Mouse (Mus musculus): ENCODE results near the gene Gpkow. TPM values are rescaled to one million over a fixed set of nuclear protein-coding genes. Genes with fewer than 3 reads are reported as not detected.
"Not testable (repeated sequence)": the region's sequence is repeated elsewhere in the genome, so short reads cannot be mapped to it uniquely, and the experiment has no call there.

Gene Gpkow
- polyA plus RNA-seq, 1 experiment from 2014 or later = 37.9 TPM

GRCm38 (mm10) chrX:7750432-7751116, 53.6 kb downstream of the Gpkow start, which contains the start of gene Ccdc120:
Gene Ccdc120, minus strand, starts transcription at chrX:7750905.
- Histone ChIP-seq H3K27ac (replicated peaks) (no peak within 1 kb of the TSS), H3K9me3 (replicated peaks) (no peaks in the 10 kb centered on the region), H3K9ac (peak within 1 kb of the TSS; percentile 57), H3K36me3 (no peaks in the 10 kb centered on the region), H3K27me3 (no peaks in the 10 kb centered on the region), H3K4me1 (no peaks in the 10 kb centered on the region), H3K4me2 (replicated peaks) (peak within 1 kb of the TSS; percentile 49), H3K4me3 (replicated peaks) (peak within 1 kb of the TSS; percentile 66)
- 6% methylated on average over 54 of the region's 56 CpGs for WGBS
- ATAC-seq (ENCODE audit: insufficient number of reproducible peaks, low FRiP score, low TSS enrichment, low read depth) = peak; percentile 79

GRCm38 (mm10) chrX:7753627-7754026, 56.7 kb downstream of the Gpkow start:
- H3K27me3 ChIP-seq; ATAC-seq (ENCODE audit: insufficient number of reproducible peaks, low FRiP score, low TSS enrichment, low read depth); H3K4me3 ChIP-seq (replicated peaks); H3K9ac ChIP-seq; H3K4me2 ChIP-seq (replicated peaks); H3K4me1 ChIP-seq; H3K36me3 ChIP-seq; H3K27ac ChIP-seq (replicated peaks); H3K9me3 ChIP-seq (replicated peaks): not testable (repeated sequence)
- 23% methylated on average over 3 of the region's 3 CpGs for WGBS

Other genes starting within 250 kb of the Gpkow start
- 0.11 TPM in 2 replicates for gene Foxp3, start 123.5 kb upstream of the Gpkow start, polyA plus RNA-seq (2015; fragmentation: Nextera tagmentation; extraction: Ambion mirVana)
- gene Ppp1r3f, start 122.8 kb upstream of the Gpkow start, polyA plus RNA-seq (2015; fragmentation: Nextera tagmentation; extraction: Ambion mirVana) = 2.3 and 2.6 TPM in 2 replicates
- gene Ccdc22, start 91.6 kb upstream of the Gpkow start, polyA plus RNA-seq (2015; fragmentation: Nextera tagmentation; extraction: Ambion mirVana) = 27.4 and 29.9 TPM in 2 replicates
- gene Cacna1f, start 90.0 kb upstream of the Gpkow start, polyA plus RNA-seq (2015; fragmentation: Nextera tagmentation; extraction: Ambion mirVana) = 0.03 and 0.11 TPM in 2 replicates
- 4.7 and 5.3 TPM in 2 replicates for gene Syp, start 58.7 kb upstream of the Gpkow start, polyA plus RNA-seq (2015; fragmentation: Nextera tagmentation; extraction: Ambion mirVana)
- 15.2 and 16.6 TPM in 2 replicates for gene Prickle3, start 39.9 kb upstream of the Gpkow start, polyA plus RNA-seq (2015; fragmentation: Nextera tagmentation; extraction: Ambion mirVana)
- gene Plp2, start 25.7 kb upstream of the Gpkow start, polyA plus RNA-seq (2015; fragmentation: Nextera tagmentation; extraction: Ambion mirVana) = 171 and 180 TPM in 2 replicates
- gene Magix, start 15.9 kb upstream of the Gpkow start, polyA plus RNA-seq (2015; fragmentation: Nextera tagmentation; extraction: Ambion mirVana) = 0.46 and 0.48 TPM in 2 replicates
- gene Wdr45, start 17.2 kb downstream of the Gpkow start, polyA plus RNA-seq (2015; fragmentation: Nextera tagmentation; extraction: Ambion mirVana) = 40.6 and 48.0 TPM in 2 replicates
- 0.44 and 0.66 TPM in 2 replicates for gene Gm45208, start 25.1 kb downstream of the Gpkow start, polyA plus RNA-seq (2015; fragmentation: Nextera tagmentation; extraction: Ambion mirVana)
- 73.5 and 74.7 TPM in 2 replicates for gene Praf2, start 31.3 kb downstream of the Gpkow start, polyA plus RNA-seq (2015; fragmentation: Nextera tagmentation; extraction: Ambion mirVana)
- 17.2 and 22.1 TPM in 2 replicates for gene Ccdc120, start 53.8 kb downstream of the Gpkow start, polyA plus RNA-seq (2015; fragmentation: Nextera tagmentation; extraction: Ambion mirVana)
- gene Tfe3, start 65.4 kb downstream of the Gpkow start, polyA plus RNA-seq (2015; fragmentation: Nextera tagmentation; extraction: Ambion mirVana) = 32.8 and 35.9 TPM in 2 replicates
- 46.2 and 46.7 TPM in 2 replicates for gene Gripap1, start 92.6 kb downstream of the Gpkow start, polyA plus RNA-seq (2015; fragmentation: Nextera tagmentation; extraction: Ambion mirVana)
- 1.8 and 1.9 TPM in 2 replicates for gene Kcnd1, start 125.2 kb downstream of the Gpkow start, polyA plus RNA-seq (2015; fragmentation: Nextera tagmentation; extraction: Ambion mirVana)
- gene Otud5, start 144.2 kb downstream of the Gpkow start, polyA plus RNA-seq (2015; fragmentation: Nextera tagmentation; extraction: Ambion mirVana) = 51.3 and 53.9 TPM in 2 replicates
- 9.8 and 14.2 TPM in 2 replicates for gene Pim2, start 181.1 kb downstream of the Gpkow start, polyA plus RNA-seq (2015; fragmentation: Nextera tagmentation; extraction: Ambion mirVana)
- gene Slc35a2, start 186.9 kb downstream of the Gpkow start, polyA plus RNA-seq (2015; fragmentation: Nextera tagmentation; extraction: Ambion mirVana) = 55.0 and 55.5 TPM in 2 replicates
- gene Pqbp1, start 202.1 kb downstream of the Gpkow start, polyA plus RNA-seq (2015; fragmentation: Nextera tagmentation; extraction: Ambion mirVana) = 125 and 126 TPM in 2 replicates
- gene Timm17b, start 202.2 kb downstream of the Gpkow start, polyA plus RNA-seq (2015; fragmentation: Nextera tagmentation; extraction: Ambion mirVana) = 158 and 169 TPM in 2 replicates
- gene Gm10491, start 210.7 kb downstream of the Gpkow start, polyA plus RNA-seq (2015; fragmentation: Nextera tagmentation; extraction: Ambion mirVana) = not detected in 2 replicates
- not detected in 2 replicates for gene Gm10490, start 212.4 kb downstream of the Gpkow start, polyA plus RNA-seq (2015; fragmentation: Nextera tagmentation; extraction: Ambion mirVana)
- 1.7 and 2.7 TPM in 2 replicates for gene Pcsk1n, start 222.7 kb downstream of the Gpkow start, polyA plus RNA-seq (2015; fragmentation: Nextera tagmentation; extraction: Ambion mirVana)
- gene Eras, start 231.5 kb downstream of the Gpkow start, polyA plus RNA-seq (2015; fragmentation: Nextera tagmentation; extraction: Ambion mirVana) = not detected in 2 replicates